Mouse (Mus musculus): Measurements from ENCODE around the gene Rapgef5. TPM values are rescaled to one million over a fixed set of nuclear protein-coding genes. Genes with fewer than 3 reads are reported as not detected.

Rapgef5 gene
- total and polyA plus RNA-seq, 3 experiments: not detected

GRCm38 (mm10) chr12:117736130-117736529 lies 219.9 kb downstream of the Rapgef5 start:
- no peak overlapping the region for H3K4me3 ChIP-seq (ENCODE audit: control insufficient read depth in 1 of 2, insufficient read depth in 1 of 2, low read depth in 2 of 2, low read length in 2 of 2)
- TF ChIP-seq EP300 (IDR thresholded peaks at IDR 0.05; ENCODE audit: low read depth in 1 of 2, low read length in 2 of 2) (no peak), TBP (IDR thresholded peaks at IDR 0.05; ENCODE audit: low read depth, low read length) (no peak), UBTF (IDR thresholded peaks at IDR 0.05; ENCODE audit: borderline replicate concordance, insufficient read depth, low read depth, low read length) (no peak), KAT2A (conservative IDR thresholded peaks at IDR 0.05; ENCODE audit: low read depth, low read length) (no peak), CHD2 (IDR thresholded peaks at IDR 0.05; ENCODE audit: low read length) (no peak), MYC (IDR thresholded peaks at IDR 0.05; ENCODE audit: low read depth, low read length) (no peak), NRF1 (IDR thresholded peaks at IDR 0.05; ENCODE audit: insufficient read depth, low read depth, low read length, poor library complexity, severe bottlenecking) (no peak), RAD21 (IDR thresholded peaks at IDR 0.05; ENCODE audit: low read depth, low read length) (no peak), MEF2A (IDR thresholded peaks at IDR 0.05; ENCODE audit: extremely low read depth, insufficient replicate concordance, low read depth, low read length, poor library complexity, severe bottlenecking) (no peak), BHLHE40 (IDR thresholded peaks at IDR 0.05; ENCODE audit: borderline replicate concordance, low read depth, low read length) (no peak), ELF1 (IDR thresholded peaks at IDR 0.05; ENCODE audit: low read depth, low read length) (no peak), MAX (IDR thresholded peaks at IDR 0.05; ENCODE audit: low read length) (no peak), SMC3 (IDR thresholded peaks at IDR 0.05; ENCODE audit: low read depth, low read length) (no peak), RCOR1 (IDR thresholded peaks at IDR 0.05; ENCODE audit: low read depth, low read length) (no peak), POLR2AphosphoS5 (IDR thresholded peaks at IDR 0.05; ENCODE audit: borderline replicate concordance, low read depth, low read length) (no peak), SIN3A (IDR thresholded peaks at IDR 0.05; ENCODE audit: low read length) (no peak)
- no peak overlapping the region for H3K27ac ChIP-seq (ENCODE audit: control insufficient read depth, low read depth, low read length)
- H3K79me2 ChIP-seq (ENCODE audit: control insufficient read depth, insufficient read depth, low read length, poor library complexity): no peaks in the 10 kb centered on the region
- H3K9me3 ChIP-seq (replicated peaks; ENCODE audit: insufficient read depth, low read length): no peaks in the 10 kb centered on the region
- H3K4me1 ChIP-seq (ENCODE audit: control insufficient read depth in 1 of 2, insufficient read depth in 2 of 2, low read length in 2 of 2): no peaks in the 10 kb centered on the region
- no peak overlapping the region for H3K9ac ChIP-seq (ENCODE audit: control insufficient read depth, low read depth, low read length, poor library complexity, severe bottlenecking)
- H3K36me3 ChIP-seq (ENCODE audit: control insufficient read depth in 1 of 2, insufficient read depth in 2 of 2, low read length in 2 of 2): no peaks in the 10 kb centered on the region
- peak; percentile 10 for DNase-seq (ENCODE audit: low read depth, low spot score)
- no peaks in the 10 kb centered on the region for H3K27me3 ChIP-seq (ENCODE audit: control insufficient read depth in 1 of 2, insufficient read depth in 2 of 2, low read length in 2 of 2)

- Histone ChIP-seq H3K79me2 (ENCODE audit: control insufficient read depth, insufficient read depth, low read length, poor library complexity) (no peaks in the 10 kb centered on the region), H3K27ac (ENCODE audit: control insufficient read depth, low read depth, low read length) (no peak overlapping the region), H3K9me3 (replicated peaks; ENCODE audit: insufficient read depth, low read length) (no peaks in the 10 kb centered on the region), H3K9ac (ENCODE audit: control insufficient read depth, low read depth, low read length, poor library complexity, severe bottlenecking) (no peak overlapping the region), H3K4me3 (ENCODE audit: control insufficient read depth in 1 of 2, insufficient read depth in 1 of 2, low read depth in 2 of 2, low read length in 2 of 2) (no peak overlapping the region), H3K36me3 (ENCODE audit: control insufficient read depth in 1 of 2, insufficient read depth in 2 of 2, low read length in 2 of 2) (no peaks in the 10 kb centered on the region), H3K4me1 (ENCODE audit: control insufficient read depth in 1 of 2, insufficient read depth in 2 of 2, low read length in 2 of 2) (no peaks in the 10 kb centered on the region), H3K27me3 (ENCODE audit: control insufficient read depth in 1 of 2, insufficient read depth in 2 of 2, low read length in 2 of 2) (no peaks in the 10 kb centered on the region)
- TF ChIP-seq NELFE (IDR thresholded peaks at IDR 0.05; ENCODE audit: low read depth, low read length) (no peak), E2F4 (IDR thresholded peaks at IDR 0.05; ENCODE audit: borderline replicate concordance, low read depth, low read length) (no peak), POLR2AphosphoS5 (IDR thresholded peaks at IDR 0.05; ENCODE audit: borderline replicate concordance, low read depth, low read length) (no peak), ZMIZ1 (IDR thresholded peaks at IDR 0.05; ENCODE audit: low read depth, low read length) (no peak), TBP (IDR thresholded peaks at IDR 0.05; ENCODE audit: low read depth, low read length) (no peak), BHLHE40 (IDR thresholded peaks at IDR 0.05; ENCODE audit: borderline replicate concordance, low read depth, low read length) (no peak), POLR2A (IDR thresholded peaks at IDR 0.05; ENCODE audit: control insufficient read depth in 1 of 2, insufficient read depth in 1 of 2, low read depth in 1 of 2, low read length in 2 of 2, poor library complexity in 1 of 2) (no peak), TCF12 (IDR thresholded peaks at IDR 0.05; ENCODE audit: low read depth, low read length) (no peak), USF1 (IDR thresholded peaks at IDR 0.05; ENCODE audit: low read depth, low read length) (no peak), SMC3 (IDR thresholded peaks at IDR 0.05; ENCODE audit: low read depth, low read length) (no peak), ZKSCAN1 (IDR thresholded peaks at IDR 0.05; ENCODE audit: low read depth, low read length) (no peak), RCOR1 (IDR thresholded peaks at IDR 0.05; ENCODE audit: low read depth, low read length) (no peak), CHD2 (IDR thresholded peaks at IDR 0.05; ENCODE audit: low read length) (no peak)
- DNase-seq (ENCODE audit: low read depth, low spot score): no peak
Observed at GRCm38 (mm10) chr12:117736928-117737327, 220.6 kb downstream of the Rapgef5 start.

Data from MEL (cell line).